22 mouse cellular contexts compared by ENCODE assay signal in genomic region chr11:19438385-19438784, GRCm38 (mm10).
DNase-seq lines count a peak whose midpoint lies in the region; ATAC-seq and TF ChIP-seq lines count a peak whose summit lies in the region.
"Had no signal": no experiment of that assay in that cellular context is flagged by ENCODE, and none has a peak within 500 bp of the region (broad histone marks: within the 10 kb centered on the region; RNA-seq: fewer than 3 reads in every experiment).

No protein-coding gene starts in this region.

- TF ChIP-seq CTCF in heart, adult 2 months (IDR thresholded peaks at IDR 0.05): no peak

- peak; percentile 15 to 55 for DNase-seq in adrenal gland, adult (ENCODE audit: inconsistent age in 2 of 2, low spot score in 1 of 2)
- no peak for DNase-seq in adrenal gland, postnatal 14 days
- DNase-seq in adrenal gland, postnatal 36 days: peak; percentile 25 to 37
- DNase-seq in adrenal gland, postnatal 25 days: no peak
- peak; percentile 28 for DNase-seq in heart, adult 11 months
- DNase-seq in heart, adult 2 months: no peak
- no peak for DNase-seq in kidney, postnatal 10 days
- DNase-seq: cerebellum, adult 18-20 months; cerebellum, adult 9-10 months; cerebellum, postnatal 14 days; forebrain, postnatal 0 days; gastrocnemius, postnatal 14 days; kidney, adult 11 months; kidney, adult 8-10 months had no signal

- no peak overlapping the region for H3K27ac ChIP-seq in heart, adult 2 months
- no peak overlapping the region for H3K27ac ChIP-seq in forebrain, embryonic 12.5 days
- H3K27ac ChIP-seq: forebrain, embryonic 10.5 days; hindbrain, embryonic 12.5 days; intestine, embryonic 15.5 days had no signal

- no peak overlapping the region for H3K9ac ChIP-seq in heart, adult 2 months (ENCODE audit: low read depth, low read length)
- H3K9ac ChIP-seq in forebrain, embryonic 12.5 days: no peak overlapping the region
- H3K9ac ChIP-seq: forebrain, postnatal 0 days; hindbrain, embryonic 12.5 days; intestine, embryonic 15.5 days had no signal

- no peak overlapping the region for H3K4me2 ChIP-seq in forebrain, embryonic 12.5 days
- H3K4me2 ChIP-seq: heart, embryonic 11.5 days; hindbrain, embryonic 12.5 days; intestine, embryonic 15.5 days had no signal

- H3K36me3 ChIP-seq in heart, adult 2 months (ENCODE audit: control insufficient read depth, insufficient read depth, low read length): no peaks in the 10 kb centered on the region
- H3K36me3 ChIP-seq in forebrain, embryonic 12.5 days (replicated peaks): no peaks in the 10 kb centered on the region
- H3K36me3 ChIP-seq: forebrain, embryonic 10.5 days; hindbrain, embryonic 12.5 days; intestine, embryonic 15.5 days had no signal

- no peak for ATAC-seq in forebrain, embryonic 12.5 days (ENCODE audit: low FRiP score)
- ATAC-seq: CD4-positive, CD25-positive, alpha-beta regulatory T cell, adult 4 months; forebrain, embryonic 14.5 days; forebrain, postnatal 0 days; hindbrain, embryonic 16.5 days; intestine, embryonic 15.5 days had no signal

- H3K9me3 ChIP-seq in forebrain, embryonic 12.5 days: no peaks in the 10 kb centered on the region
- H3K9me3 ChIP-seq: intestine, embryonic 15.5 days had no signal

- H3K4me1 ChIP-seq in heart, adult 2 months (ENCODE audit: control insufficient read depth, insufficient read depth, low read length): no peaks in the 10 kb centered on the region
- H3K4me1 ChIP-seq in forebrain, embryonic 12.5 days: no peaks in the 10 kb centered on the region
- H3K4me1 ChIP-seq: forebrain, embryonic 10.5 days; hindbrain, embryonic 12.5 days; intestine, embryonic 15.5 days had no signal

- no peak for TF ChIP-seq EP300 in heart, adult 2 months (IDR thresholded peaks at IDR 0.05; ENCODE audit: insufficient read depth, low read depth, low read length)

- H3K27me3 ChIP-seq in heart, adult 2 months (ENCODE audit: control insufficient read depth, insufficient read depth, low read length): no peaks in the 10 kb centered on the region
- no peaks in the 10 kb centered on the region for H3K27me3 ChIP-seq in forebrain, embryonic 12.5 days
- H3K27me3 ChIP-seq: hindbrain, embryonic 12.5 days; intestine, embryonic 15.5 days had no signal

- H3K4me3 ChIP-seq in heart, adult 2 months: no peak overlapping the region
- H3K4me3 ChIP-seq in forebrain, embryonic 12.5 days (replicated peaks): no peak overlapping the region
- H3K4me3 ChIP-seq: forebrain, embryonic 10.5 days; hindbrain, embryonic 12.5 days; intestine, embryonic 15.5 days had no signal

- TF ChIP-seq POLR2A in heart, adult 2 months (IDR thresholded peaks at IDR 0.05; ENCODE audit: insufficient read depth, low read depth, low read length): no peak

- no peaks in the 10 kb centered on the region for H3K79me2 ChIP-seq in heart, adult 2 months (replicated peaks; ENCODE audit: control insufficient read depth, insufficient read depth, low read length)

- WGBS in heart, adult 2 months: 84% methylated on average over 5 of the region's 5 CpGs
- 93% methylated on average over 5 of the region's 5 CpGs for WGBS in forebrain, embryonic 12.5 days

- intact Hi-C loops in heart, adult 2 months (cut with DNase I): no loop called here

Comparison
In these comparisons a context has a peak if more than half of its experiments do, and no peak if none do; other contexts are left out.
1. DNase-seq: peak in adrenal gland, adult (2 of 2), adrenal gland, postnatal 36 days (2 of 2) and heart, adult 11 months (single experiment); none in adrenal gland, postnatal 14 days (single experiment), adrenal gland, postnatal 25 days (single experiment), heart, adult 2 months (0 of 2) and kidney, postnatal 10 days (single experiment).